Mouse (Mus musculus) spleen, adult 12 weeks (tissue): Measurements from ENCODE around the gene Olfr1024.

Experiments
- DNase-seq: peaks from one replicate; pipeline ENCODE4 v3.0.0; 2022; ENCODE audit warnings: low spot score

Olfr1024 gene

DNA sequence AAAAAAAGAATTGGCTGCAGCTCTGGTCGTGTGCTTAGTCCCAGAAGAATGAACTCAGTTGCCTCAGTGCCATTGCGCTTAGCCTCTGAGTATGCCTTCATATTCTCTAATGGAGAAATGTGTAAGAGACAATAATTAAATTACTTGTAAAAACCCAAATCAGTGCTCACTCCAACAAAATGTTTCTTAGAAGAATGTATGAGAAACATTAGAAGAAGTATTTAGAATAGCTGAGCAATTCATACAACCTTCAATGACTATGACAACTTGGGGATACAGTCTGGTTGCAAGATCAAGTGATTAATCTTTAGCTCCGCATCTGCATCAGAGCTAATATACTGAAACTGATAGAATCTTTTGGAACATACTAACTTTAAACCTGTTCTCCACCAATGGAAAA, at the start of gene Olfr1024:
TSS of gene Olfr1024 (minus strand) at position 101 of the 400 bp plus-strand sequence.
- DNase-seq: no peak

DNA sequence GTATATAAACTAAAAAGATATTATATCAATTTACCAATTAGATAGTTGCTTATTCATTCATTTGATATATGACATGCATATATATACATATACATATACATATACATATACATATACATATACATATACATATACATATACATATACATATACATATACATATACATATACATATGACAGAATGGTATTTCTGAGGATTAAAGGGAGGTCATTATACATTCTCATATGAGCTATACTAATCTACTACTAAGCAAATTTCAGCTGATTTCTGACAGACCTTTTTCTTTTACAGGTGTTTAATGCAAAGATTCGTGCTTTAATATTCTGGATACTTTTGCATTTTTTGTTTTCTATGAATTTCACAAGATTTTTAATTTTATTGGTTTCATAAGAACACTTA, 45.3 kb upstream of the Olfr1024 start, which contains the start of gene Olfr1028:
TSS of gene Olfr1028 (plus strand) at position 301 of the 400 bp plus-strand sequence.
- DNase-seq: no peak

DNA sequence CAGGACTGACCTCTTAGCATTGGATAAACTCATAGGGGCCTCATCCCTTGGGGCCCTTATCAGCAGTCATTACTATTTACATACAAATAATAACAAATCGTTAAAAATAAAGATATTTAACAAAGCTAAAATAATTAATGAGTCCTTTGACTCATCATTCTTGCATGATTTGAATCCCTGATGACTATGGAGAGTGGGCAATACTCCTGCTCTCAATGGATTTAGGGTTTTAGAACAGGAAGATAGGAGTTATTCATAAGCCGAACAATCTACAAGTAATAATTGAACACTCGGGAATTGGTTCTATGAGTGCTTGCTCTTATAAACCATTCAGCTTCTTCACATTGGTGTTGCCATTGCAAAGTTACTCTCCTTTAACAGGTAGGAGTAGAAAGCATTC, 16.4 kb upstream of the Olfr1024 start, which contains the start of gene Olfr1026:
TSS of gene Olfr1026 (plus strand) at position 301 of the 400 bp plus-strand sequence.
- DNase-seq: no peak

DNA sequence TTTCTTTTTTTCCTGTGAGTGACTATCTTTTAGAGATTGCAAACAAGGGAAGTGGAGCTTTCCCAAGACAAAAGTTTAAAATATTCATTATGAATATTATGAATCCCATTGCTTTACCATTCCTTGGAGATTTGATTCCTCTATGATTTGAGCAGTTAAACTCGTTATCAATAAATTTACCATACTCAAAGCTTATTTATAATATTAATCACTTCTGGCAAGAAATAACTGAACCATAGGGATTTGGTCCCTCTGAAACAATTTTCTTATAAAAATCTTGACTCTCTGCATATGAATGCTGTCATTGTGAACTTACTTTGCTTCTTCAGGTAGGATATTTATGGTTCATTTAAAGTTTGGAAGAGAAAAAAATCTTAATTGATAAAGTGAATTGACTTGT, 10.0 kb upstream of the Olfr1024 start, which contains the start of gene Olfr1025-ps1:
TSS of gene Olfr1025-ps1 (plus strand) at position 301 of the 400 bp plus-strand sequence.
- DNase-seq: no peak

DNA sequence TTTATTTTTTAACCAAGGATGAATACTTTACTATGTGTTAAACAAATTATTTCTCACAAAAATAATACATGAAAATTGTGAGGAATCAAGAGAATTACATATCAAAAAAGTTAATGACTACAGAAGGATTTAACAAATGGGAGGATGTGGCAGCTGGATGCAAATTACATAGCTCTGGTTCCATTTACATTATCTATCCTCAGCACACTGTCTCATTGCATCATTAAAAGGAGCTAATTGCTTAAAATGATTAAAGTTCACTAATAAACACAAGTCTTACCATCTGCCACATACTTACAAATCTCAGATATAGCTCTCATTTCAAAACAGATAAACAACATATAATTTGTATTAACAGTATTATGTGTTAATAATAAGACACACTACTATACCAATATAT, 8.3 kb upstream of the Olfr1024 start:
- DNase-seq: no peak

DNA sequence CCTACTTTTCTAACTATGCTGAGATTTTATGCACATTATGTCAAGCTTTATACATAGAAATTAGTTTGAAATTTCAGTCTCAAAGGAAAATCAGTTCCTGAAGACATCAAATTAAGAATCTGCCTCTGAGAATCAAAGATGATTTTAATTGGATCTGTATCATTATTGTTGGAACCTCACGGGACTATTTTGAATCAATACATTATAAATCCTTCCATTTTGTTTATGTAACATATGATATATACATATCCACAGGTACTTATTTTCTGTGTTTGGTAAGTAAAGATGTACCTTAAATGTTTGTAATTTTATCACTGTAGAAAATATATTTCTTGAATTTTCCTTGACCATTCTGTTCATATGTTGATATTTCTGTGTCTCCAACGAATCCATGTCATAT, 19.5 kb downstream of the Olfr1024 start, which contains the start of gene Olfr1023:
TSS of gene Olfr1023 (plus strand) at position 301 of the 400 bp plus-strand sequence.
- no peak for DNase-seq

DNA sequence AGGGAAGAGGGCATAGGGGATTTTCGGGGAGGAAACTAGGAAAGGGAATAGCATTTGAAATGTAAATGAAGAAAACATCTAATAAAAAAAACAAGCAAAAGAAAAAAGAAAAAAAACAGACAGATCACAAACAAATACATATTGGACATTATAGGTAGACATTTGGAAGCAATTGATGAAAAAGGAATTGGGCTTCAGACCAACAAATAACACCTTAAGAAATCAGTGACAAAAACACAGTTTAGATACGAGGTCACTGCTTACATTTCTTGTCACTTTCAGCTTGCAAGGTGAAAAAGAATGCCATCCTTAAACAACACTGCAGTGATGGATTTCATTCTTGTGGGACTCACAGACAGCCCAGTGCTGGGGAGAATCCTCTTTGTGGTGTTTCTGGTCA, 36.6 kb downstream of the Olfr1024 start, which contains the start of gene Olfr1022:
TSS of gene Olfr1022 (plus strand) at position 301 of the 400 bp plus-strand sequence.
- DNase-seq: no peak
